Mouse (Mus musculus): Measurements from ENCODE around the gene Mtmr3. TPM values are rescaled to one million over a fixed set of nuclear protein-coding genes. Genes with fewer than 3 reads are reported as not detected.

Mtmr3 gene
- polyA plus RNA-seq (2014; fragmentation: Illumina TruSeq; extraction: RNeasy Lipid Tissue Mini Kit (QIAGEN cat#74804); ENCODE audit: insufficient read depth, low read depth, low replicate concordance), result 23.1 TPM

DNA sequence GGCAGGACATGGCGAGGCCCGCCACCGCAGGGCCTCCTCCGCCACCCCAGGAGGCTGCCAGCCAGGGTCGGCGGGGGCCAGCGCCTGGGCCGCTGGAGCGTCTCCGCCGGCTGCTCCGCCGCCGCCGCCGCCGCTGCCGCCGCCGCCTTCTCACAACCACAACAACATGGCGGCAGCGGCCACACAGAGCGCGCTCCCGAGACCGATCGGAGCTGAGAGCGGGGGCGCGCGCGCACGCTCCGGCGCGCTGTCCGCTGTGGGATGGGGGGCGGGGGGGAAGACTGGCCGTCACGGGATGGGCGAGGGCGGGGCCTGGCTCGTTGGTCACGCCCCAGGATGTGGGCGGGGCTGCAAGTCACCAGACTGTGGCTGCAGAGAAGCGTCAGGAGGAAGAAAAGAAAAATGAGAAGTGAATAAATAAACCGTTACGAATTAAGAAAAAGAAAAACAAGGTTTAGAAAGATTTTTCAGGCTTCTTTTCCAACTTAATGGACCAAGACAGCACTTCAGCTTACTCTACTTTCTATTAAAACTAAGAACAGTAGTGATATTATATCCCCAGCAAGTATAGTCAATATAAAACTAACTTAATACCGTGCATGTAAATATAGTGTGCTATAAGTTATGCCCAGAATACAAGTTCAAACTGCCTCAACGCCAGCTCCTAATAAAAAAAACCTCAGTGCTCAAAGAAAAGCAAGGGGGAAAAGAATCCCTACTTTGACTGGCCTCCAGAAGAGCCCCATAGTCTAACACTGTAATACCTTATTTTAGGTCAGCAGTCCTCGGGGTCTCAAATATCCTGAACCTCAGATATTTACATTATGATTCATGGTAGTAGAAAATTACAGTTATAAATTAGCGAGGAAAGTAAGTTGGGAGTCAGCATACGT is at the start of gene Mtmr3:
Mtmr3 (minus strand) TSS at position 256 of the 893 bp plus-strand sequence.

DNA sequence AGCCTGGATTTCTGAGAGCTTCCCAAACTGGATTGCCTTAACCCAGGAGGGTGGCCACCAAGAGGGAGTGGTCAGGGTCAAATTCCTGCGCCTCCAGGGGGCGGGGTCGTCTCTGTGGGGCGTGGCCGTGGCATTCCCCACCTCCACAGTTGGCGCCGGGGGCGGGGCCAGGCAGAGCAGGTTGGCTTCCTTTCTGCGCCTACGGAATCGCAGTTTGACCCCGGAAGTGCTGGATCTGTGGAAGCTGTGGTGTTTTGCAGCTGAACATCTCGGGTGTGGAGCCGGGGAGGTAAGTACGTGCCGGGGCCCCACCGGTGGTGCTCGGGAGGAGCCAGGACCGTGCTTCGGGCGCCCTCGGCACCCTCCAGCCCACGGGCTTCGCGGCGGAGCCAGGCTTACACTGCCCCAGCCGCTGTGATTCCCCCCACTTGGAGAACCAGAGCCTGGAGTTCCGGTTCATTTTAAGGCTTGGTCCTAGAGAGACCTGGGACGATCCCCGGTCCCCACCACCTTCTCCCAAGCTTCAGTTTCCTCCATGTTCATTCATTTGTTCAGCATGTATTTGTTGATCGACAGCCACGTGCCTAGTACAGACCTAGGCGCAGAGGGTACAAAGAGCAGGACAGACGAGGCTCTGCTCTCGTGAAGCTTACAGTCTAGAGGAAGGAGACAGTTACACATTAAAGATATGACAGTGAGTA is 43.0 kb upstream of the Mtmr3 start, which contains the start of gene Ascc2:
Ascc2 (plus strand) TSS at position 214 of the 701 bp plus-strand sequence.

DNA sequence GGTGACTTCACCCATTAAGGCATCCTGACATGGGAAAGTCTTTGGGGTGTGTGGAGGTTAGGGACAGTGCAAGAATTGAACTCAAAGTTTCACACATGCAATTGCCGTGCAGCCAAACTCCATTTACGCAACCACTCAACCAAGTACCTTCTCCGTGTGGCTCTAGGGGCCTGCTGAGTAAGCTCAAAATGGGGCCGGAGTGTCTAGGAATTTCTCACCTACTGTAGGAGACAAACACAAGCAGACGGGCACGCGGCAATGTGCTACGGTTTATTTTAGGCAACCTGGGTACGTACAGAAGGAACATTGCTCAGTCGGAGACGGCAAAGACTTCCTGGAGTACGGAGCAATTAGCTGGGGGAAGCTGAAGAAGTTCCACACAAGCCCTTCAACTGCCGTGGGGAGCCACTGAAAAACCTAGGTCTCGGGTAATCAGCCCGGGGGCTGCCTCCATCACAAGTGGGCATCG is 25.4 kb upstream of the Mtmr3 start, which contains the start of gene Gm11032:
Gm11032 (plus strand) TSS at position 51 of the 469 bp plus-strand sequence.

DNA sequence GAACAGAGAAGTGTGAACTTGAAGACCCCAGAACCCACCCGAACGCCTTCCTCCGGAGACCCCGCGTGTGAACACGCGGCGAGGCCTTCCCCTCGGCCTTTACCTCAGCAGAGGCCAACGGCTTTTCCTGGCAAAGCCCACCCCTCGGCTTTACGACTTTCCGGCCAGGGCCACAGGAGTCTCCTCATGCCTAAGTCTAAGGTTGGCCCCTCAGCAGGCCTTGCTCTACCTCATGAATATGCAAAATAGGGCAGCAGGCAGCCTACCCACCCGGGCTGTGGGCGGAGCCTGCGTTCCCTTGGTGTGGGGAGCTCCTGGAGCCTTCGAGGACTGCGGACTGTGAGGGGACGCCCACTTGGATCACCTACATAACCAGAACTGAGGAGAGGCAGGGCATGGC is 153.7 kb downstream of the Mtmr3 start, which contains the start of gene Hormad2:
Hormad2 (minus strand) TSS at position 128 of the 400 bp plus-strand sequence.

Other genes starting within 250 kb of the Mtmr3 start
- gene Hormad2, start 153.8 kb downstream of the Mtmr3 start, polyA plus RNA-seq (2014; fragmentation: Illumina TruSeq; extraction: RNeasy Lipid Tissue Mini Kit (QIAGEN cat#74804); ENCODE audit: insufficient read depth, low read depth, low replicate concordance), result not detected
- not detected for gene Gm11032, start 25.2 kb upstream of the Mtmr3 start, polyA plus RNA-seq (2014; fragmentation: Illumina TruSeq; extraction: RNeasy Lipid Tissue Mini Kit (QIAGEN cat#74804); ENCODE audit: insufficient read depth, low read depth, low replicate concordance)
- 21.7 TPM for gene Ascc2, start 42.9 kb upstream of the Mtmr3 start, polyA plus RNA-seq (2014; fragmentation: Illumina TruSeq; extraction: RNeasy Lipid Tissue Mini Kit (QIAGEN cat#74804); ENCODE audit: insufficient read depth, low read depth, low replicate concordance)
- gene Uqcr10, start 109.5 kb upstream of the Mtmr3 start, polyA plus RNA-seq (2014; fragmentation: Illumina TruSeq; extraction: RNeasy Lipid Tissue Mini Kit (QIAGEN cat#74804); ENCODE audit: insufficient read depth, low read depth, low replicate concordance), result 582 TPM
- 63.5 TPM for gene Zmat5, start 109.8 kb upstream of the Mtmr3 start, polyA plus RNA-seq (2014; fragmentation: Illumina TruSeq; extraction: RNeasy Lipid Tissue Mini Kit (QIAGEN cat#74804); ENCODE audit: insufficient read depth, low read depth, low replicate concordance)
- not detected for gene Cabp7, start 151.9 kb upstream of the Mtmr3 start, polyA plus RNA-seq (2014; fragmentation: Illumina TruSeq; extraction: RNeasy Lipid Tissue Mini Kit (QIAGEN cat#74804); ENCODE audit: insufficient read depth, low read depth, low replicate concordance)